In the genomic region with DNA sequence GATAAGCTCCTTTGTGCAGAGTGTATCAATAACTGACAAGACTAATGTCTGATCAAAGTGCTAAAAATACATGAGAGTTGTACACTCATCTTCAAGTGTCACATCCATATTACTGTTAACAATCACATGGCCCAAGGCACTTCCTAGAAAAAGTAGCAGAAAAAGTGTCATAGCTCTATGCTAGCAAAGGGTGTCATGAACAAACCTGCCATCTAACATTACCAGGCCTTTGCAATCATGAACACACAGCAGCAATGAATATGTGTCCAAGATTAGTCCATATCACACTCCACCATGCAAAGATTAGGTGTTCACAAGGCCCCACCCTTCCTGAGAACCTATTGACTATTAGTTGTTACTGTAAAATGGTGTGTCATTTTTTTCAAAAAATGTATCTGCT, we compare ENCODE assay signal across 20 mouse cellular contexts.
"Had no signal": no experiment of that assay in that cellular context is flagged by ENCODE, and none has a peak within 500 bp of the region (broad histone marks: within the 10 kb centered on the region; RNA-seq: fewer than 3 reads in every experiment).

No protein-coding gene starts in this region.

- DNase-seq: kidney, adult 2 months; kidney, postnatal 25 days; layer of hippocampus, adult 9-11 months; lung, adult 18-20 months; lung, postnatal 10 days; lung, postnatal 36 days; right cerebral cortex, postnatal 14 days; right cerebral cortex, postnatal 4 days; thymus, postnatal 25 days had no signal

- H3K27ac ChIP-seq: kidney, postnatal 0 days; layer of hippocampus, adult 2 months; lung, embryonic 15.5 days; midbrain, embryonic 10.5 days; midbrain, embryonic 13.5 days; neural tube, embryonic 13.5 days; stomach, embryonic 15.5 days had no signal

- H3K4me2 ChIP-seq: lung, embryonic 15.5 days; midbrain, embryonic 13.5 days; neural tube, embryonic 13.5 days; stomach, embryonic 15.5 days had no signal

- H3K4me3 ChIP-seq: layer of hippocampus, adult 2 months; lung, embryonic 15.5 days; megakaryocyte, embryonic 14.5 days; midbrain, embryonic 10.5 days; midbrain, embryonic 13.5 days; myocyte; neural tube, embryonic 13.5 days; stomach, embryonic 15.5 days had no signal

- H3K9me3 ChIP-seq: lung, embryonic 15.5 days; megakaryocyte, embryonic 14.5 days; midbrain, embryonic 10.5 days; midbrain, embryonic 13.5 days; neural tube, embryonic 13.5 days; stomach, embryonic 15.5 days had no signal

- H3K27me3 ChIP-seq: lung, embryonic 15.5 days; megakaryocyte, embryonic 14.5 days; midbrain, embryonic 13.5 days; neural tube, embryonic 13.5 days; stomach, embryonic 15.5 days had no signal

- H3K36me3 ChIP-seq: lung, embryonic 15.5 days; midbrain, embryonic 10.5 days; midbrain, embryonic 13.5 days; neural tube, embryonic 13.5 days; stomach, embryonic 15.5 days had no signal

- H3K4me1 ChIP-seq: lung, embryonic 15.5 days; megakaryocyte, embryonic 14.5 days; midbrain, embryonic 10.5 days; midbrain, embryonic 13.5 days; neural tube, embryonic 13.5 days; stomach, embryonic 15.5 days had no signal

- ATAC-seq: intestine, postnatal 0 days; midbrain, embryonic 13.5 days; midbrain, embryonic 16.5 days had no signal

- H3K9ac ChIP-seq: lung, embryonic 15.5 days; midbrain, embryonic 13.5 days; neural tube, embryonic 13.5 days; stomach, embryonic 15.5 days had no signal
